Mouse (Mus musculus) ES-Bruce4 (cell line): Measurements from ENCODE around the gene Cipc. TPM values are rescaled to one million over a fixed set of nuclear protein-coding genes. Genes with fewer than 3 reads are reported as not detected.

Source experiments
- H3K27ac ChIP-seq: 2 replicates; pipeline ENCODE4 v1.5.1; 2012; ENCODE audit warnings: low read length, inconsistent platforms; ENCODE audit not compliant: insufficient read depth
- H3K27me3 ChIP-seq: 2 replicates; pipeline ENCODE4 v1.6.1; 2012; ENCODE audit warnings: mild to moderate bottlenecking, low read length, inconsistent platforms; ENCODE audit not compliant: control insufficient read depth, poor library complexity, insufficient read depth, severe bottlenecking
- H3K36me3 ChIP-seq: 2 replicates; pipeline ENCODE4 v1.6.1; 2012; ENCODE audit warnings: inconsistent platforms, mild to moderate bottlenecking, low read length, moderate library complexity; ENCODE audit not compliant: control insufficient read depth, poor library complexity, insufficient read depth, severe bottlenecking
- H3K4me1 ChIP-seq: one replicate; pipeline ENCODE4 v1.8.1; 2011; ENCODE audit warnings: low read length; ENCODE audit not compliant: control insufficient read depth, insufficient read depth
- H3K4me3 ChIP-seq: 2 replicates; pipeline ENCODE4 v1.5.1; 2011; ENCODE audit warnings: low read depth, mild to moderate bottlenecking, low read length
- H3K9ac ChIP-seq: 2 replicates; pipeline ENCODE4 v1.6.1; 2012; ENCODE audit warnings: low read depth, mild to moderate bottlenecking, inconsistent platforms; ENCODE audit not compliant: poor library complexity, severe bottlenecking
- H3K9me3 ChIP-seq: replicated peaks from 2 replicates; pipeline ENCODE4 v1.6.1; 2012; ENCODE audit warnings: mild to moderate bottlenecking, low read length, inconsistent platforms; ENCODE audit not compliant: control insufficient read depth, poor library complexity, insufficient read depth, severe bottlenecking
- CTCF ChIP-seq: IDR thresholded peaks from one replicate; pipeline ENCODE4 v1.8.1; 2011; ENCODE audit warnings: low read depth, low read length
- EP300 ChIP-seq: IDR thresholded peaks from 2 replicates; pipeline ENCODE4 v1.6.1; 2011; ENCODE audit warnings: low read depth, low read length; ENCODE audit not compliant: insufficient read depth
- POLR2A ChIP-seq: IDR thresholded peaks from one replicate; pipeline ENCODE4 v1.8.1; 2011; ENCODE audit warnings: low read length; ENCODE audit not compliant: insufficient read depth
- polyA plus RNA-seq: library from polyadenylated mRNA; stranded (reverse); fragments of >200 nt; gene quantifications from 2 replicates; pipeline ENCODE4 v1.2.4, GENCODE M21; 2011; ENCODE audit warnings: low read depth; ENCODE audit not compliant: missing spikeins, insufficient read depth, insufficient read length

The Cipc gene
- polyA plus RNA-seq, 1 experiment = 23.5 TPM

GRCm38 (mm10) chr12:86946301-86946781 lies 502 bp upstream of the Cipc start:
- H3K27ac ChIP-seq = peak overlapping the region; percentile 79
- no peaks in the 10 kb centered on the region for H3K9me3 ChIP-seq
- no peak for TF ChIP-seq POLR2A
- TF ChIP-seq CTCF = no peak
- TF ChIP-seq EP300 = no peak
- H3K4me1 ChIP-seq = peaks cover 5% of the 10 kb centered on the region
- H3K36me3 ChIP-seq = no peaks in the 10 kb centered on the region
- peak overlapping the region; percentile 94 for H3K4me3 ChIP-seq
- H3K9ac ChIP-seq = peak overlapping the region; percentile 74
- no peaks in the 10 kb centered on the region for H3K27me3 ChIP-seq

GRCm38 (mm10) chr12:86947681-86948401 lies 998 bp downstream of the Cipc start:
- Histone ChIP-seq H3K4me1 (no peaks in the 10 kb centered on the region), H3K9me3 (no peaks in the 10 kb centered on the region), H3K9ac (peak overlapping the region; percentile 79), H3K4me3 (peak overlapping the region; percentile 93), H3K36me3 (peaks cover 4% of the 10 kb centered on the region), H3K27me3 (no peaks in the 10 kb centered on the region), H3K27ac (peak overlapping the region; percentile 29)
- no peak for TF ChIP-seq POLR2A

- Histone ChIP-seq H3K9me3 (no peaks in the 10 kb centered on the region), H3K27me3 (no peaks in the 10 kb centered on the region), H3K9ac (no peak overlapping the region), H3K27ac (no peak overlapping the region), H3K36me3 (peaks cover 10% of the 10 kb centered on the region), H3K4me1 (no peaks in the 10 kb centered on the region), H3K4me3 (no peak overlapping the region)
- no peak for TF ChIP-seq CTCF
- no peak for TF ChIP-seq EP300
- no peak for TF ChIP-seq POLR2A
These were observed 1.8 kb downstream of the Cipc start for GRCm38 (mm10) chr12:86948627-86949026.

DNA sequence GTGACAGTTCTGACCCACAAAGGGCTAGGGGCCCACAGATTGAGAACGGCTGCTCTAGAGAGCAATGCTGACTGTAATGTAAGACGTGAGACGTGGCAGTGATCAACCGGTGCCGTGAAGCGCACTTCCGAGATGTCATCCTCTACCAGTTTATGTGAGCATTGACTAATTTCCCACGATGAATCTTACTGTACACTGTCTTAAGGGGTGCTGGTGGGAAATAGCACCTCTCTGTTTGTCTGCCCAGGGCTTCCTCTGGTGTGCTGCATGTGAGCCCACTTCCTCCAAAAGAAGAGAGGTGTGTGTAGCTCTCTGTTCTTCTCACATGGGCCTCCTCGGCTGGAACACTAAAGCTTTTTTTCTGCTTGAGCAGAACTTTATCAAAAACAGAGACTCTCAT lies 2.7 kb downstream of the Cipc start:
- Histone ChIP-seq H3K9me3 (no peaks in the 10 kb centered on the region), H3K4me1 (no peaks in the 10 kb centered on the region), H3K4me3 (no peak overlapping the region), H3K27ac (no peak overlapping the region), H3K36me3 (peaks cover 15% of the 10 kb centered on the region), H3K27me3 (no peaks in the 10 kb centered on the region), H3K9ac (no peak overlapping the region)
- TF ChIP-seq POLR2A = no peak
- TF ChIP-seq CTCF = no peak
- TF ChIP-seq EP300 = no peak

- no peak for TF ChIP-seq EP300
- TF ChIP-seq CTCF = no peak
- no peak for TF ChIP-seq POLR2A
- Histone ChIP-seq H3K4me1 (no peaks in the 10 kb centered on the region), H3K9me3 (no peaks in the 10 kb centered on the region), H3K9ac (no peak overlapping the region), H3K27ac (no peak overlapping the region), H3K4me3 (no peak overlapping the region), H3K36me3 (peaks cover 21% of the 10 kb centered on the region), H3K27me3 (no peaks in the 10 kb centered on the region)
These were observed 3.5 kb downstream of the Cipc start for GRCm38 (mm10) chr12:86950161-86950960.

DNA sequence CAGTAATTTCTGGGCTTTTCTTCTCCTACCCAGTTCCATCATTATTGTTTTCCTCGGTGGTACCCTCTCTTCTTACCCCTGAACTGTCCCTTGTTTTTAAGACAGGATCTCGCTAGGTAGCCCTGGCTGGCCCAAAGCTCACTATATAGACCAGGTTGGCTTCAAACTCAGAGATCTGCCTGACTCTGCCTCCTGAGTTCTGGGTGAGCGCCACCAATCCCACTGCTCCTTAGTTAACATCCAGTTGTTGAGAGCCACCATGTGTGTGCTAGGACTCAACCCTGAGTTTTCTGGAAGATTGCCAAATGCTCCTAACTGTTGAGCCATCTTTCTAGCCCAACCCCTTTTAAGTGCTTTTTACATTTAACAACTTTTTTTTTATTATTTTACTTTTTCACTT lies 4.1 kb downstream of the Cipc start:
- no peaks in the 10 kb centered on the region for H3K27me3 ChIP-seq
- H3K4me3 ChIP-seq = no peak overlapping the region
- no peaks in the 10 kb centered on the region for H3K4me1 ChIP-seq
- H3K9ac ChIP-seq = no peak overlapping the region
- no peaks in the 10 kb centered on the region for H3K9me3 ChIP-seq
- no peak for TF ChIP-seq EP300
- TF ChIP-seq CTCF = no peak
- TF ChIP-seq POLR2A = no peak
- H3K27ac ChIP-seq = no peak overlapping the region
- H3K36me3 ChIP-seq = peaks cover 27% of the 10 kb centered on the region
